Mouse (Mus musculus) ES-E14 (cell line): ENCODE measurements around the gene Bicdl1.

Source experiments
- CHD2 ChIP-seq: IDR thresholded peaks from 2 replicates; pipeline ENCODE4 v1.6.1; 2014; ENCODE audit warnings: mild to moderate bottlenecking, low read depth, low read length, inconsistent platforms
- HCFC1 ChIP-seq: IDR thresholded peaks from 2 replicates; pipeline ENCODE4 v1.6.1; 2012; ENCODE audit warnings: low read length, inconsistent platforms, borderline replicate concordance; ENCODE audit not compliant: insufficient read depth
- MAFK ChIP-seq: IDR thresholded peaks from 2 replicates; pipeline ENCODE4 v1.6.1; 2014; ENCODE audit warnings: mild to moderate bottlenecking, low read depth, low read length, inconsistent platforms; ENCODE audit not compliant: insufficient read depth
- ZC3H11A ChIP-seq: IDR thresholded peaks from 2 replicates; pipeline ENCODE4 v1.6.1; 2012; ENCODE audit warnings: low read depth, mild to moderate bottlenecking, inconsistent platforms, low read length, borderline replicate concordance
- ZNF384 ChIP-seq: IDR thresholded peaks from 2 replicates; pipeline ENCODE4 v1.6.1; 2012; ENCODE audit warnings: low read depth, low read length, inconsistent platforms

- TF ChIP-seq ZC3H11A (no peak), HCFC1 (no peak), CHD2 (no peak), ZNF384 (no peak), MAFK (no peak)
These were observed 19.6 kb downstream of the Bicdl1 start for GRCm38 (mm10) chr5:115711636-115712419.
